Mouse (Mus musculus) heart, adult 2 months (tissue): Measurements from ENCODE around the gene Mitf.

Experiments used
- CTCF ChIP-seq: fragments of 200-600 bp; IDR thresholded peaks from 2 replicates; pipeline ENCODE4 v1.8.1; 2022; ENCODE audit warnings: antibody characterized with exemption, mild to moderate bottlenecking, moderate library complexity
- EP300 ChIP-seq: fragments of 200-500 bp; IDR thresholded peaks from 2 replicates; pipeline ENCODE4 v1.6.1; 2011; ENCODE audit warnings: low read depth, low read length, control low read depth; ENCODE audit not compliant: insufficient read depth
- POLR2A ChIP-seq: fragments of 200-500 bp; IDR thresholded peaks from 2 replicates; pipeline ENCODE4 v1.6.1; 2011; ENCODE audit warnings: mild to moderate bottlenecking, low read depth, low read length, control low read depth; ENCODE audit not compliant: insufficient read depth

DNA sequence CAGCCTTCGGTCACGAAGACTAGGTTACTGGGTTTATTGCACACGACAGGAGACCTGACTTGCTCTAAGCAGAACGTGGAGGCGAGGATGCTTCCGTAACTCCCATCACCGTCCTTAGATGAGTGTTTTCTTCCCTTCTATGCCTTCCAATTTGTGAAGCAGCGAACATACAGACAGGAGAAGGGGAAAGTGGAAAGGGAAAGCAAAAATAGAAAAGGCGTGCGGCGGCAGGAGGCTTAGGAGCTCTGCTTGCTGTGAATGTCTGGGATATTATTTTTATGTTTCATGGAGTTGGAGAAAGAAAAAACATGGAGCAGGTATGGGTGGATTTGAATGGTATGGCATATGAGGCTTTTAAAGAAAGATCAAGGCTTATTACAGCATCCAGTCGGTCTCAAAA lies 186.7 kb downstream of the Mitf start:
- TF ChIP-seq CTCF (no peak), POLR2A (no peak), EP300 (no peak)
